In genomic region chr11:35113290-35113689, GRCm38 (mm10) we compare ENCODE assay signal across 24 mouse cellular contexts. TPM values are rescaled to one million over a fixed set of nuclear protein-coding genes. Genes with fewer than 3 reads are reported as not detected.
DNase-seq lines count a peak whose midpoint lies in the region; ATAC-seq lines count a peak whose summit lies in the region.
"Had no signal": no experiment of that assay in that cellular context is flagged by ENCODE, and none has a peak within 500 bp of the region (broad histone marks: within the 10 kb centered on the region; RNA-seq: fewer than 3 reads in every experiment).

No protein-coding gene starts in this region.

- H3K27me3 ChIP-seq in liver, embryonic 15.5 days = no peaks in the 10 kb centered on the region
- H3K27me3 ChIP-seq in liver, embryonic 12.5 days (replicated peaks) = 0 out of 2 replicates have a peak, but pooled peaks cover 3% of the 10 kb centered on the region
- peaks cover 6% of the 10 kb centered on the region; the same call in 1 of the 2 replicates for H3K27me3 ChIP-seq in midbrain, embryonic 11.5 days (ENCODE audit: control insufficient read depth, insufficient read depth, low read length)
- 0 out of 2 replicates have a peak, but pooled peaks cover under 1% of the 10 kb centered on the region for H3K27me3 ChIP-seq in midbrain, embryonic 14.5 days (ENCODE audit: control insufficient read depth, insufficient read depth, low read length)
- H3K27me3 ChIP-seq in forebrain, embryonic 14.5 days (replicated peaks; ENCODE audit: control insufficient read depth, insufficient read depth, low read length) = no peaks in the 10 kb centered on the region
- H3K27me3 ChIP-seq: embryonic facial prominence, embryonic 13.5 days; intestine, embryonic 15.5 days had no signal

- no peak overlapping the region for H3K9ac ChIP-seq in liver, embryonic 15.5 days
- no peak overlapping the region for H3K9ac ChIP-seq in liver, embryonic 12.5 days
- H3K9ac ChIP-seq in midbrain, embryonic 11.5 days (ENCODE audit: low read length) = no peak overlapping the region
- no peak overlapping the region for H3K9ac ChIP-seq in midbrain, embryonic 14.5 days (replicated peaks; ENCODE audit: low read length)
- H3K9ac ChIP-seq in forebrain, embryonic 14.5 days (ENCODE audit: low read length) = no peak overlapping the region
- H3K9ac ChIP-seq: embryonic facial prominence, embryonic 13.5 days; forebrain, embryonic 12.5 days; forebrain, postnatal 0 days; hindbrain, embryonic 13.5 days; intestine, embryonic 15.5 days had no signal

- ATAC-seq in liver, embryonic 15.5 days (ENCODE audit: insufficient read depth) = peak; percentile 37; the same call in 1 of the 2 replicates
- no peak for ATAC-seq in liver, embryonic 12.5 days
- no peak for ATAC-seq in midbrain, embryonic 11.5 days (ENCODE audit: low FRiP score)
- ATAC-seq in midbrain, embryonic 14.5 days (ENCODE audit: low FRiP score, low TSS enrichment) = no peak
- ATAC-seq in forebrain, embryonic 14.5 days = no peak
- ATAC-seq: activated CD4-positive, CD25-positive, alpha-beta regulatory T cell, adult 4 months; forebrain, postnatal 0 days; hindbrain, postnatal 0 days; intestine, embryonic 15.5 days had no signal

- H3K4me1 ChIP-seq in liver, embryonic 15.5 days (replicated peaks) = no peaks in the 10 kb centered on the region
- 0 out of 2 replicates have a peak, but pooled peaks cover 4% of the 10 kb centered on the region for H3K4me1 ChIP-seq in liver, embryonic 12.5 days
- no peaks in the 10 kb centered on the region; the same call in none of the 2 replicates for H3K4me1 ChIP-seq in midbrain, embryonic 11.5 days (ENCODE audit: control insufficient read depth, insufficient read depth, low read length)
- no peaks in the 10 kb centered on the region for H3K4me1 ChIP-seq in midbrain, embryonic 14.5 days (ENCODE audit: control insufficient read depth, insufficient read depth, low read length)
- H3K4me1 ChIP-seq in forebrain, embryonic 14.5 days (ENCODE audit: control insufficient read depth, insufficient read depth, low read length) = no peaks in the 10 kb centered on the region
- H3K4me1 ChIP-seq: hindbrain, embryonic 13.5 days had no signal

- H3K4me2 ChIP-seq in liver, embryonic 15.5 days = no peak overlapping the region
- no peak overlapping the region for H3K4me2 ChIP-seq in liver, embryonic 12.5 days
- no peak overlapping the region for H3K4me2 ChIP-seq in midbrain, embryonic 11.5 days
- no peak overlapping the region for H3K4me2 ChIP-seq in midbrain, embryonic 14.5 days (ENCODE audit: low read length)
- H3K4me2 ChIP-seq in forebrain, embryonic 14.5 days (ENCODE audit: low read length) = no peak overlapping the region
- H3K4me2 ChIP-seq: embryonic facial prominence, embryonic 13.5 days; forebrain, embryonic 12.5 days; heart, embryonic 11.5 days; hindbrain, embryonic 13.5 days; intestine, embryonic 15.5 days had no signal

- intact Hi-C loops in heart, postnatal 36 days (cut with DNase I) = loop anchor here (10.0 kb wide), 1 partner anchor 552 kb away; no protein-coding TSS in a partner anchor

- H3K9me3 ChIP-seq in liver, embryonic 15.5 days (replicated peaks) = no peaks in the 10 kb centered on the region
- H3K9me3 ChIP-seq in liver, embryonic 12.5 days (replicated peaks) = no peaks in the 10 kb centered on the region
- H3K9me3 ChIP-seq in midbrain, embryonic 11.5 days (ENCODE audit: control insufficient read depth, low read length) = no peaks in the 10 kb centered on the region
- no peaks in the 10 kb centered on the region for H3K9me3 ChIP-seq in midbrain, embryonic 14.5 days (ENCODE audit: control insufficient read depth, low read length)
- H3K9me3 ChIP-seq in forebrain, embryonic 14.5 days (replicated peaks; ENCODE audit: control insufficient read depth, low read length) = no peaks in the 10 kb centered on the region
- H3K9me3 ChIP-seq: embryonic facial prominence, embryonic 13.5 days; forebrain, embryonic 12.5 days; hindbrain, embryonic 13.5 days; intestine, embryonic 15.5 days had no signal

- no peak overlapping the region for H3K4me3 ChIP-seq in liver, embryonic 15.5 days (replicated peaks)
- H3K4me3 ChIP-seq in liver, embryonic 12.5 days = no peak overlapping the region
- H3K4me3 ChIP-seq in midbrain, embryonic 11.5 days (ENCODE audit: low read depth, low read length) = no peak overlapping the region
- H3K4me3 ChIP-seq in midbrain, embryonic 14.5 days (replicated peaks; ENCODE audit: low read depth, low read length) = no peak overlapping the region
- no peak overlapping the region for H3K4me3 ChIP-seq in forebrain, embryonic 14.5 days (ENCODE audit: low read depth, low read length)
- H3K4me3 ChIP-seq: embryonic facial prominence, embryonic 13.5 days; forebrain, embryonic 12.5 days; hindbrain, embryonic 13.5 days; intestine, embryonic 15.5 days had no signal

- WGBS in liver, embryonic 15.5 days (ENCODE audit: insufficient replicate concordance) = 44% methylated on average over 1 of the region's 1 CpGs
- 58% methylated on average over 1 of the region's 1 CpGs for WGBS in liver, embryonic 12.5 days (ENCODE audit: insufficient replicate concordance)
- WGBS in midbrain, embryonic 11.5 days = 14% methylated on average over 1 of the region's 1 CpGs
- 31% methylated on average over 1 of the region's 1 CpGs for WGBS in midbrain, embryonic 14.5 days
- WGBS in forebrain, embryonic 14.5 days = 25% methylated on average over 1 of the region's 1 CpGs

- no peak overlapping the region for H3K27ac ChIP-seq in liver, embryonic 15.5 days (replicated peaks)
- H3K27ac ChIP-seq in liver, embryonic 12.5 days = no peak overlapping the region
- H3K27ac ChIP-seq in midbrain, embryonic 11.5 days (ENCODE audit: low read depth, low read length) = no peak overlapping the region
- no peak overlapping the region for H3K27ac ChIP-seq in midbrain, embryonic 14.5 days (replicated peaks; ENCODE audit: low read depth, low read length)
- H3K27ac ChIP-seq in forebrain, embryonic 14.5 days (ENCODE audit: low read depth, low read length) = no peak overlapping the region
- H3K27ac ChIP-seq: embryonic facial prominence, embryonic 13.5 days; forebrain, embryonic 12.5 days; hindbrain, embryonic 13.5 days; hindbrain, postnatal 0 days; intestine, embryonic 15.5 days had no signal

- peak; percentile 9 for DNase-seq in heart, adult 11 months
- no peak for DNase-seq in heart, postnatal 36 days
- peak; percentile 68 for DNase-seq in midbrain, embryonic 11.5 days (ENCODE audit: low spot score, missing footprints)
- DNase-seq in midbrain, embryonic 14.5 days = no peak
- peak; percentile 23 for DNase-seq in yolk sac, embryonic 10.5 days (ENCODE audit: low spot score)
- DNase-seq in forebrain, embryonic 14.5 days (ENCODE audit: low spot score) = no peak
- DNase-seq: adrenal gland, postnatal 14 days; cerebellum, adult 11-12 months; cerebellum, adult 9-10 months; cerebellum, postnatal 25 days; forebrain, postnatal 0 days; gastrocnemius, postnatal 36 days; heart, adult 18-20 months had no signal

- no peaks in the 10 kb centered on the region for H3K36me3 ChIP-seq in liver, embryonic 15.5 days (replicated peaks)
- H3K36me3 ChIP-seq in liver, embryonic 12.5 days = no peaks in the 10 kb centered on the region
- no peaks in the 10 kb centered on the region for H3K36me3 ChIP-seq in midbrain, embryonic 11.5 days (ENCODE audit: control insufficient read depth, insufficient read depth, low read length)
- no peaks in the 10 kb centered on the region for H3K36me3 ChIP-seq in midbrain, embryonic 14.5 days (ENCODE audit: control insufficient read depth, insufficient read depth, low read length)
- H3K36me3 ChIP-seq in forebrain, embryonic 14.5 days (ENCODE audit: control insufficient read depth, insufficient read depth, low read length) = no peaks in the 10 kb centered on the region
- H3K36me3 ChIP-seq: embryonic facial prominence, embryonic 13.5 days; forebrain, embryonic 12.5 days; hindbrain, embryonic 13.5 days; intestine, embryonic 15.5 days had no signal

RNA-seq across cellular contexts. Expression of gene Slit3, which starts 7.7 kb away (rescaled TPM):
- total RNA-seq in heart, postnatal 36 days (2021) = 10 to 100 TPM; 12.0 to 13.1 TPM
- 0.20 and 0.55 TPM in 2 replicates for polyA plus RNA-seq in liver, embryonic 15.5 days (2015; fragmentation: Nextera tagmentation; extraction: Ambion mirVana)
- polyA plus RNA-seq in liver, embryonic 12.5 days (2016; fragmentation: Nextera tagmentation; extraction: Ambion mirVana) = 1.1 and 1.6 TPM in 2 replicates
- 11.1 and 11.4 TPM in 2 replicates for polyA plus RNA-seq in midbrain, embryonic 11.5 days (2014; fragmentation: Nextera tagmentation; extraction: Ambion mirVana)
- 3.5 and 4.7 TPM in 2 replicates for polyA plus RNA-seq in midbrain, embryonic 14.5 days (2014; fragmentation: Nextera tagmentation; extraction: Ambion mirVana)
- 2.3 and 2.4 TPM in 2 replicates for polyA plus RNA-seq in forebrain, embryonic 14.5 days (2014; fragmentation: Nextera tagmentation; extraction: Ambion mirVana)
- total RNA-seq: MEL had no signal
- polyA plus RNA-seq: activated CD4-positive, CD25-positive, alpha-beta regulatory T cell, adult 4 months; C2C12 had no signal

Comparison
In these comparisons a context has a peak if more than half of its experiments do, and no peak if none do; other contexts are left out.
1. DNase-seq: peak in heart, adult 11 months (single experiment), midbrain, embryonic 11.5 days (single experiment) and yolk sac, embryonic 10.5 days (single experiment); none in heart, postnatal 36 days (0 of 2), midbrain, embryonic 14.5 days (single experiment) and forebrain, embryonic 14.5 days (single experiment).